Mouse (Mus musculus): ENCODE results near the gene Upf2. TPM values are rescaled to one million over a fixed set of nuclear protein-coding genes. Genes with fewer than 3 reads are reported as not detected.

Gene Upf2
- polyA plus RNA-seq, 1 experiment from 2014 or later: 4.9 TPM

- ATAC-seq (ENCODE audit: low FRiP score, low TSS enrichment): no peak
- Histone ChIP-seq H3K9ac (ENCODE audit: low read length) (no peak overlapping the region), H3K27me3 (ENCODE audit: control insufficient read depth, insufficient read depth, low read length) (no peaks in the 10 kb centered on the region), H3K4me1 (replicated peaks; ENCODE audit: control insufficient read depth, insufficient read depth) (no peaks in the 10 kb centered on the region), H3K27ac (replicated peaks) (no peak overlapping the region), H3K36me3 (ENCODE audit: control insufficient read depth, insufficient read depth, low read length) (no peaks in the 10 kb centered on the region), H3K4me3 (ENCODE audit: low read depth, low read length) (no peak overlapping the region), H3K4me2 (replicated peaks; ENCODE audit: low read depth) (no peak overlapping the region), H3K9me3 (ENCODE audit: control insufficient read depth, low read length) (no peaks in the 10 kb centered on the region)
- DNase-seq (ENCODE audit: low spot score): no peak
- no peak for TF ChIP-seq CTCF (IDR thresholded peaks at IDR 0.05; ENCODE audit: low read depth)
- no peak for TF ChIP-seq EP300 (optimal IDR thresholded peaks at IDR 0.05)
- 92% methylated on average over 1 of the region's 1 CpGs for WGBS
These were observed 91.4 kb downstream of the Upf2 start for GRCm38 (mm10) chr2:6042644-6043043.

GRCm38 (mm10) chr2:6046796-6047195, 95.5 kb downstream of the Upf2 start:
- H3K36me3 ChIP-seq (ENCODE audit: control insufficient read depth, insufficient read depth, low read length): peaks cover 6% of the 10 kb centered on the region; the same call in 1 of the 2 replicates
- H3K27me3 ChIP-seq (ENCODE audit: control insufficient read depth, insufficient read depth, low read length): no peaks in the 10 kb centered on the region
- H3K9me3 ChIP-seq (ENCODE audit: control insufficient read depth, low read length): no peaks in the 10 kb centered on the region
- ATAC-seq (ENCODE audit: low FRiP score, low TSS enrichment) (no peak), DNase-seq (ENCODE audit: low spot score) (no peak)
- no peak overlapping the region for H3K4me3 ChIP-seq (ENCODE audit: low read depth, low read length)
- no peak overlapping the region for H3K4me2 ChIP-seq (replicated peaks; ENCODE audit: low read depth)
- H3K4me1 ChIP-seq (replicated peaks; ENCODE audit: control insufficient read depth, insufficient read depth): no peaks in the 10 kb centered on the region
- 66% methylated on average over 7 of the region's 7 CpGs for WGBS
- H3K9ac ChIP-seq (ENCODE audit: low read length): no peak overlapping the region
- TF ChIP-seq CTCF (IDR thresholded peaks at IDR 0.05; ENCODE audit: low read depth): no peak
- no peak for TF ChIP-seq EP300 (optimal IDR thresholded peaks at IDR 0.05)
- H3K27ac ChIP-seq (replicated peaks): no peak overlapping the region

GRCm38 (mm10) chr2:6048570-6048969, 97.3 kb downstream of the Upf2 start:
- no peaks in the 10 kb centered on the region for H3K27me3 ChIP-seq (ENCODE audit: control insufficient read depth, insufficient read depth, low read length)
- peaks cover 15% of the 10 kb centered on the region; the same call in 1 of the 2 replicates for H3K36me3 ChIP-seq (ENCODE audit: control insufficient read depth, insufficient read depth, low read length)
- H3K4me1 ChIP-seq (replicated peaks; ENCODE audit: control insufficient read depth, insufficient read depth): no peaks in the 10 kb centered on the region
- TF ChIP-seq CTCF (IDR thresholded peaks at IDR 0.05; ENCODE audit: low read depth): no peak
- no peak for TF ChIP-seq EP300 (optimal IDR thresholded peaks at IDR 0.05)
- WGBS: 55% methylated on average over 4 of the region's 4 CpGs
- ATAC-seq (ENCODE audit: low FRiP score, low TSS enrichment): peak; percentile 91
- H3K4me3 ChIP-seq (ENCODE audit: low read depth, low read length): no peak overlapping the region
- peak; percentile 61 for DNase-seq (ENCODE audit: low spot score)
- H3K4me2 ChIP-seq (replicated peaks; ENCODE audit: low read depth): no peak overlapping the region
- H3K9me3 ChIP-seq (ENCODE audit: control insufficient read depth, low read length): no peaks in the 10 kb centered on the region
- H3K27ac ChIP-seq (replicated peaks): peak overlapping the region; percentile 24; the same call in 1 of the 2 replicates
- H3K9ac ChIP-seq (ENCODE audit: low read length): no peak overlapping the region

- no peak for TF ChIP-seq CTCF (IDR thresholded peaks at IDR 0.05; ENCODE audit: low read depth)
- TF ChIP-seq EP300 (optimal IDR thresholded peaks at IDR 0.05): no peak
- ATAC-seq (ENCODE audit: low FRiP score, low TSS enrichment) (peak; percentile 64; the same call in 1 of the 2 replicates), DNase-seq (ENCODE audit: low spot score) (no peak)
- no peak overlapping the region for H3K9ac ChIP-seq (ENCODE audit: low read length)
- H3K4me2 ChIP-seq (replicated peaks; ENCODE audit: low read depth): no peak overlapping the region
- no peaks in the 10 kb centered on the region for H3K27me3 ChIP-seq (ENCODE audit: control insufficient read depth, insufficient read depth, low read length)
- H3K36me3 ChIP-seq (ENCODE audit: control insufficient read depth, insufficient read depth, low read length): peaks cover 15% of the 10 kb centered on the region; the same call in 1 of the 2 replicates
- no peaks in the 10 kb centered on the region for H3K9me3 ChIP-seq (ENCODE audit: control insufficient read depth, low read length)
- no peak overlapping the region for H3K4me3 ChIP-seq (ENCODE audit: low read depth, low read length)
- H3K4me1 ChIP-seq (replicated peaks; ENCODE audit: control insufficient read depth, insufficient read depth): no peaks in the 10 kb centered on the region
- 0 out of 2 replicates have a peak overlapping the region, but pooled peaks have one; percentile 13 for H3K27ac ChIP-seq (replicated peaks)
- 65% methylated on average over 3 of the region's 3 CpGs for WGBS
These were observed 97.7 kb downstream of the Upf2 start for GRCm38 (mm10) chr2:6049018-6049417.

- Histone ChIP-seq H3K36me3 (ENCODE audit: control insufficient read depth, insufficient read depth, low read length) (peaks cover 20% of the 10 kb centered on the region; the same call in 1 of the 2 replicates), H3K27me3 (ENCODE audit: control insufficient read depth, insufficient read depth, low read length) (no peaks in the 10 kb centered on the region), H3K4me1 (replicated peaks; ENCODE audit: control insufficient read depth, insufficient read depth) (no peaks in the 10 kb centered on the region), H3K4me2 (replicated peaks; ENCODE audit: low read depth) (no peak overlapping the region), H3K27ac (replicated peaks) (no peak overlapping the region), H3K9ac (ENCODE audit: low read length) (no peak overlapping the region), H3K9me3 (ENCODE audit: control insufficient read depth, low read length) (no peaks in the 10 kb centered on the region), H3K4me3 (ENCODE audit: low read depth, low read length) (no peak overlapping the region)
- TF ChIP-seq CTCF (IDR thresholded peaks at IDR 0.05; ENCODE audit: low read depth) (no peak), EP300 (optimal IDR thresholded peaks at IDR 0.05) (no peak)
- no peak for DNase-seq (ENCODE audit: low spot score)
- WGBS: 93% methylated on average over 11 of the region's 11 CpGs
- no peak for ATAC-seq (ENCODE audit: low FRiP score, low TSS enrichment)
These were observed 104.2 kb downstream of the Upf2 start for GRCm38 (mm10) chr2:6055466-6055865.

GRCm38 (mm10) chr2:6056518-6056917, 105.2 kb downstream of the Upf2 start:
- H3K4me2 ChIP-seq (replicated peaks; ENCODE audit: low read depth): no peak overlapping the region
- H3K4me1 ChIP-seq (replicated peaks; ENCODE audit: control insufficient read depth, insufficient read depth): no peaks in the 10 kb centered on the region
- 97% methylated on average over 3 of the region's 3 CpGs for WGBS
- no peak overlapping the region for H3K27ac ChIP-seq (replicated peaks)
- ATAC-seq (ENCODE audit: low FRiP score, low TSS enrichment) (no peak), DNase-seq (ENCODE audit: low spot score) (no peak)
- no peak for TF ChIP-seq EP300 (optimal IDR thresholded peaks at IDR 0.05)
- TF ChIP-seq CTCF (IDR thresholded peaks at IDR 0.05; ENCODE audit: low read depth): no peak
- H3K36me3 ChIP-seq (ENCODE audit: control insufficient read depth, insufficient read depth, low read length): peaks cover 16% of the 10 kb centered on the region; the same call in 1 of the 2 replicates
- no peaks in the 10 kb centered on the region for H3K27me3 ChIP-seq (ENCODE audit: control insufficient read depth, insufficient read depth, low read length)
- no peak overlapping the region for H3K9ac ChIP-seq (ENCODE audit: low read length)
- no peaks in the 10 kb centered on the region for H3K9me3 ChIP-seq (ENCODE audit: control insufficient read depth, low read length)
- H3K4me3 ChIP-seq (ENCODE audit: low read depth, low read length): no peak overlapping the region

Measured in stomach, postnatal 0 days (tissue).